Mouse (Mus musculus) liver, embryonic 14.5 days (tissue): ENCODE measurements at regions not wholly inside any gene's neighbourhood (a gene's known extent, or its start where the extent isn't known, plus 50 kb on each side); places are given as distances from the start of the nearest gene placed in this dataset.

Source experiments
- CTCF ChIP-seq: IDR thresholded peaks from 2 replicates; pipeline ENCODE4 v1.5.1; 2016; ENCODE audit warnings: antibody characterized with exemption, low read depth, control low read depth
- EP300 ChIP-seq: IDR thresholded peaks from 2 replicates; pipeline ENCODE4 v1.6.1; 2016; ENCODE audit warnings: antibody characterized with exemption, low read depth

- TF ChIP-seq CTCF, result no peak
- no peak for TF ChIP-seq EP300
Measured at GRCm38 (mm10) chr1:186546386-186547185, 159.2 kb downstream of the Tgfb2 start.
